Mouse (Mus musculus) cerebellum, adult 18-20 months (tissue): ENCODE measurements around the gene Rab43.

Experiments
- DNase-seq, 2 experiments: peaks; one replicate each; pipeline ENCODE4 v3.0.0; 2021

Gene Rab43

DNA sequence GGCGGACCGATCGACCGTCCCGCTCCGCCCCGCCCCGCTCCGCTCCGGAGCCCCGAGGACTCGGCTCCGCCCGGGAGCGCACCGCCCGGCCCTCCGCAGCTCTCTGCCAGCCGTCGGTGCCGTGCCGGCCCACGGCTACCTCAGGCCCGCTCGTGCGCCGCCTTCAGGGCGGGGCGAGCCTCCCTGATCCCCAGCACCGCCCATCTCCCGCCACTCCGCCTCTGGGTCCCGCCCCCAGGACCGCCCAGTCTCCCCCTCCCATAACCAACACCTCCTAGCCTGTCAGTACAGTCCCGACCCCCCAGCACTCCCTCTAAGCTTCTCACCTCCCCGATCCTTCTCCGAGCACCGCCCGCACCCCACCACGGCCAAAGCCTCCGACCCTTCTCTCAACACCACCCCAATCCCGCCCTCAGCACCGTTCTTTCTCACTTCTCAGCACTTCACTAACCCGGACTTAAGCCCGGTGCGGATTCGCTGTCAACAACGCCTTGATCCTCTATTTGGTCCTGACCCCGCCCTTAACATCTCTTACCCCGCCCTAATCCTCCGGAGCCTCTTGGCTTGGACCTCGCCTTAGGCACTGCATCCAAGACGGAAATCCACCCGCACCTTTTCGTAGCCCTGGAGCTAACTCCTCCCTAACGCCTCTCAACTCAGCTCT lies at the start of gene Rab43:
Rab43 (minus strand) TSS at position 490 of the 664 bp plus-strand sequence.
- peak; percentile 93 to 95 for DNase-seq

DNA sequence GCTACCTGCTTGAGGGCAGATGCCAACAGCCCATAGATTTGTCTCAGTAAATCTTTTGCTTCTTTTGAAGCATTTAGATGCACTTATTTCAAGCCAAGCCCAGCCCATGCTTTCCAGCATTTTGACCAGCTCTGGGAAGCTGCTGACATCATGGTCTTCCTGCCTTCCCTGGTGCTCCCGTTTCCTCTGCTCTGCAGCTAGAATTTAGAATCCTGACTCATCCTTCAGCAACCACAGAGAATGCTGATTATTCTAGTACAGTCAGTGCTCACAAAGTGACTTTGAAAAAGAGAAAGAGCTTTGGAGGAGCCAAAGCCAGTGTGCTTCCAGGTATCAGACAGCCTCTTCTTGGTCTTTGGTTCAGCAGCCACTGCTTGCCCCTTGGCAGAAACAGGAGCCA lies 45.1 kb upstream of the Rab43 start:
- DNase-seq: no peak

DNA sequence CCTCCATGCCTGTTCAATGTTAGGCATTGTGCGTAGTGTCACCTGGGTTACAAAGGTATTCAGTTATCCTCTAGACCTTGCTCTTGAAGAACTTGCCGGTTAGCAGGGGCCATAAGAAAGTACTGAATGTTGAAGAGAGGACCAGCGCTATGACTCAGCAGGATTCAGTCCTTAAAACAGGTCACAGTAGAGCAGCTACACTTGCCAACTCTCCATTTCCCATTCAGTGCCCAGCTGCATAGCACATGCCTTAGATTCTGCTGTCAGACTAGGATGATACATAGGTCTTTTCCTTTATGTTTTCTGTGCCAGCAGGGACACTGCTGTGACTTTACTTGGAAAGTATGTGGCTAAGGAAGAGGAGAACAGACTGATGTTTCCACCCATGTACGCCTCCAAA lies 41.5 kb upstream of the Rab43 start:
- no peak for DNase-seq

DNA sequence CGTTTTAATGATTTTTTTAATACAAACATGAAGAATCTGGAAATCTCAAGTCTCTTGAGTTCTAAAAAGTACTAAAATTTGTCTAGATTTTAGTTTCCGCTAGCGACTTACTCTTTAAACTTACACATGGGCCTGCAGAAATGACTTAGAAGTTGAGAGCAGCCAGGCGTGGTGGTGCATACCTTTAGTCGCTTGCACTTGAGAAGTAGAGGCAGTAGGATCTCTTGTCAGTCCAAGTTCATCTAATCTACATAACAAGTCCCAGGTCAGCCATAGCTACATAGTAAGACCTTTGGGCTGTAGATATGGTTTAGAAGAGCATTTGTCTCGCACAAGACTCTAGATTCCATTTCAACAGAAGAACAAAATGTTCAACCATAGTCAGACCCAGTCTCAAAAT lies 39.9 kb upstream of the Rab43 start:
- no peak for DNase-seq

DNA sequence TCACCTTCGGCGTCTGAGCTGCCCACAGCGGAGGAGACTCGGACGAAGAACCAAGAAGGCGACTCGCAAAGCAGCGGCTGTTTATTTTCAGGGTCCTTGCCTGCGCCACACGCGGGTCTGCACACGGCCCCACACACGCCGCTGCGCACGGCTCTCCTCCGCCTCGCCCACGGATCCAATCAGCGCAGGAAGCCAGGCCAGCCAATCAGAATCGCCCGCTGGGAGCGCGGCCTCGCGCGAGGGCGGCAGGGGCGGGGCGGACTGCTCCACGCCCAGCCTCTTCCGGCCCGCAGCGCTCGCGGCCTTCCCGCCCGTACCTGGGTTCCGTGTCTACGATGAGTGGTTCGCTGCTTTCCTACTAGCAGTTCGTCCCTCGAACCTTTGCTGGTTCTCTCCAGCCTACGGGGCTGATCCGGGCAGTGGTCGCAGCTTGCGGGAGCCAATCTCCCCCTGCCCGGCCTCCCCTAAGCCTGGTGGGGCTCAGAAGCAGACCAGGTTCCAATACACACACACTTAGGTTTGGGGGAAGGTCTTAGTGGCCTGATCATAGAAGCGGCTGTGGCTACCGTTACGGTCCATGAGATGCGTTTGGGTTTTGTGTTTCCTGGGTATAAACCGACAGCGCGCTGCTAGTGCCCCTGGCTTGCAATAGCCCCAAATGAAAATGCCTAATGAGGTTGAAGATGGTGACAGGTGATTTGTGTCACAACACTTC lies 39.1 kb upstream of the Rab43 start, which contains the start of gene Cnbp:
Cnbp (minus strand) TSS at position 207 of the 715 bp plus-strand sequence.
- DNase-seq: peak; percentile 97 to 98

DNA sequence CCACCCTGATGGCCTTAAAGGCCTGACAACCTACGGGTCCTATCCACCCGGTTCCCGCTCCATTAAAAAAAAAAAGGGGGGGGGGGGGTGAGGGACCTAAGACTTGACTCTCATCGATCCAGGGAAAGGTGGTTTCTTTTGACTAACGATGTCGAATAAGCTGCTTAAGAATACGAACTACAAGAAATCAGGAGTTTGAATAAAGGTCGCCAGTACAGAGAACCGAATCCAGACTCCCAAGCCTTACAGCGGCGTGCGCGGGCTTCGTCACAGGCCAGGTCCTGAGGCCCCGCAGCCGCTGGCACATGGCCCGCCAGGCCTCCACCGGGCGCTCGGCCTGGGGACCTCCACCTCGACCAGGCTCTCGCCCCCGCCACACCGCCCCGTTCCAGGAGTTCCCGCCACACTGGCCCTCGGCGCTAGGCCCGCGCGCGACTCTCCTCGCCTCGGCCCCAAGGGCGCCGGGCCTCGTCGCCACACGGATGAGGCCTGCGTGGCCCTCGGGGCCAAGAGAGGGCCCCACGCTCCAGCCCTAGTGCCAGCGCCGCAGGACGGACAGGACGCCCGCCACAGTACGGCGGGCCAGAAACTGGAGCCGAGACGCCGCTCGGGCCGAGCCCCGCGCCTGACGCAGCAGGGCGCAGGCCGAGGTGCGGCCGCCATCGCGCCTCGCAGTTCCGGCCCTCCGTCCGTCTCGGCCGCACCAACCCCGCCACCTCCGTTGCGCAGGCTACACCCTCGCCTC lies 38.4 kb upstream of the Rab43 start:
- peak; percentile 56 to 76 for DNase-seq

DNA sequence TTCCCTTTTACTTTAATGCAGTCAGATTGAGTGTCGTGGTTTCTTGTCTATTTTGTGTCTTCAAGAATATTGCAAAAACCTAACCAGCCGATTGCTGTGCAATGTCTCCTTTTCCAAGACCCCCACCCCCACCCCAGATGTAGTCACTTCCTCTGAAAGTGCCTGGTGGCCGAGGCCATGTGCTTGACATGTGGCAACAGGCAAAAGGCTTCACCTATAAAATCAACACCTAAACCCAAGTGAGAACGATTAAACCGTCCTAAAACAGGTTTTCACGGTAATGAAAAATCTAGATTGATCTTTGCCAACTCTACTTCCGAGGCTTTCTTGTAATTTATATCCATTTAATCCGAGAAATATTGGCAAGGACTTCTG lies 37.8 kb upstream of the Rab43 start:
- no peak for DNase-seq

DNA sequence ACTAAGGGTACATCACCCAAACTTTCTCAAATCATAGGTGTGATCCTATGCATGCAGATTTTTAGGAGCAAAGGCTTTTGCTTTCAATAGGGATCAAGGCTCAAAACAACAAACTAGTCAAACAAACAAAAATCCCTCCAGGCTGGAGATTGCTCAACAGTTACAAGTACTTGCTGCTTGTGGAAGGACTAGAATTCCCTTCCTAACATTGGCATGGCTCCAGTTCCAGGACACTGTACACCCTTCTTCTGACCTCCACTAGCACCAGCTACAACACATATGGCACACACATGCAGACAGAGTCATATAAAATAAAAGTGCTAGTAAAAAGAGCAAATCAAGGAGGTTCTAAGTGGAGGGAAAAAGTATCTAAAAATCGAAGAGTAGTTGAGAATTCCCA lies 34.8 kb upstream of the Rab43 start:
- no peak for DNase-seq

DNA sequence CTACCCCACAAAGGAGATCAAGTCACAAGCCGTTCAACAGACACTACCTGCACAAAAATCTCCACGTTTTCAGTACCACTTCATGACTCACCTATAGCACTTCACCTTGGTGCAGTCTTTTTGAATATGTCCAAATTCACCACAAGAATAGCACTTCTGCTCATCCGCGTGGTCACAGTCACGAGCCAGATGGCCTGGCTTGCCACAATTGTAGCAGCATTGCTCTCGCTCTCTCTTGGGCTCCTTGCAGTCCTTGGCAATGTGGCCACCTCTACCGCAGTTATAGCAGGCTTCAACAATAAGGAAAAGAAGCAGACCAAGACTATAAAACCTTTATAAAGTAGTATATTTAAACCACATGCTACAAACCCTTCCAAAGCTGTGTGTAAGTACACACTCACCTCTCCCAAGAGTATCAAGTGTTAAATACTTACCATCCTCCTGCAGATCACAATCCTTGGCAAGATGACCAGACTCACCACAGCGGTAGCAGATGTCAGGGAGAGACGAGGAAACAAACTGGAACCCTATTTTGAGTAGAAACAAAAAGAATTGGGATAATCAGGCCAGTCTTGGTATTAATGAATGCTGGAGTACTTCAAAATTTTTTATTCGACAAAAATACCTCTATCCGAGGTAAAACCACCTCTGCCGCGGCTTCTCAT lies 33.2 kb upstream of the Rab43 start:
- DNase-seq: peak; percentile 62 to 75

DNA sequence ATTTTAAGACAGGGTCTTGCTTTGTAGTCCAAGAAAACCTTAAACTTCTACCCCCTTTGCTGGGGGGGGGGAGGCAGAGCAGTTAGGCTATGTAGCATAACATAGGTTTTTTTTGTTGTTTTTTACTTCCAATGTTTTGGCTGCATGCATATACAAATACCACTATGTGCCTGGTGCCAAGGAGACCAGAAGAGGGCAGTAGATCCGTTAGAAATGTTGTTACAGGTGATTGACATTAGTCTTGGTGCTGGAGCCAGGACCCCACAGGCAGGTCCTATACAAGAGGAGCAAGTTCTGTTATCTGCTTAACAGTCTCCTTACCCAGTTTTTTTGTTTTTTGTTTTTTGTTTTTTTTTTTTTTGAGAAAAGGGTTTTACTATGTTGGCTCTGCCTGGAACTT lies 30.3 kb upstream of the Rab43 start:
- no peak for DNase-seq

DNA sequence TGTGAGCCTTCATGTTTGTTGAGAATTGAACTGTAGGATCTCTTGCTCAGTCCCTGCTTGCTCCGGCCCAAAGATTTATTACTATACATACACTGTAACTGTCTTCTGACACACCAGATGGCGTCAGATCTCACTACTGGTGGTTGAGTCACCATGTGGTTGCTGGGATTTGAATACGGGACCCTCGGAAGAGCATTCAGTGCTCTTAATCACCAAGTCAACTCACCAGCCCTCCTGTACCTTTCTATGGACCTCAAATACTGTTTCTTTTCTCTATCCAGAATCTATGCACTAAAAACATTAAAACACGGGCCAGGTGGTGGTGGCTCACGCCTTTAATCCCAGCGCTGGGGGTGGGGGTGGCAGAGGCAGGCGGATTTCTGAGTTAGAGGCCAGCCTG lies 29.7 kb upstream of the Rab43 start:
- no peak for DNase-seq

DNA sequence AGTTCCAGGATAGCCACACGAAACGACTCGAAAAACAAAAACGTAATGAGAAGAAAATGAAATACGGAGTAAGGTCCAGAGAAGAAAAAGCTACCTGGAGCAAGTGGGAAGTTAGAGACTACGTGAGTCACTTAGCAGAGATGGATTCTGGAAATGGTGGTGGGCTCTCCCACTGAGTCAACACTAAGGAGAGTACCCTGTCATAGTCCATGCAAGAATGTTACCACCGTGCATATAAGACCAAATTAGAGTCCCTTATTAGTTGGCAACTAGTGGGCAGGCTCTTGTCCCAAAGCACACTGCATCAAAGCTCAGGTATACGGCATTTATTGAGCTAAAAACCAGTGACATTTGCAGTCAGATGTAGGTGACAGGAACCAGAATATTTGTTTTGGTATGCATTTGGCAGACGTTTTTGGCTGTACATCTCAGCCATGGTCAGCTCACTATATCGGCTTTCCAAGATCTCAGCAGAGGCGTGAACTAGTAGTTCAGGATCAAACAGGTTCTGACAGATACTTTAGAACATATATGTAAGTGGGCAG lies 27.9 kb upstream of the Rab43 start:
- DNase-seq: no peak

DNA sequence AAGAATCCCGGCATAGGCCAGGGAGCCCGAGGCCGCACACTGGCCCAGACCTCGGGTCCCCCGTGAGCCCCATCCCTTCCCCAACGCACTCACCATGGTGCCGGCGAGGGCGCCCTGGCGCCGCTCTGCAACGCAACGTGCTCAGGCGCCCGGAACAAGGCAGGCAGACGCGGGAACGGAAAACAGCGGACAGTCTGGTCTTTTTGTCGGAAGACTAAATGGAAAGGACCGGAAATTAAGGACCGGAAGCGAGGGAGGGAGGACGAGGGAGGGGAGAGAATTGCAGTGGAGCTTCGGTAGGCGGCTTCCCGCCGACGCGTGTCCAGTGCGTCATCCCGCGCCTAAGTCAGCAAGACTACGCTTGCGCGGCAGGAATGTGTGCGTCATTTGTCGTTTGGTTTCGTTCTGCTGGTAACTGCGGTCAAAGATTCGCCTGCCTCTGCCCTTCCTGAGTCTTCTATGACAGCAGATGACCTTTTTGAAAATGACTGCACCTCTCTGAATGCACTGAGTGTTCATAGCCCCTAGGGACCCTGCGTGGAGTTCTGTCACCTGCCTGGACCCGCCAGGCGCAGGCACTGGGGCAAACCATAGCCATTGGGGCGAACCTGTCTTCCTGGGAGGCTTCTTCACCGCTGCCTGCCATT lies 26.7 kb upstream of the Rab43 start, which contains the start of gene Isy1:
Isy1 (minus strand) TSS at position 248 of the 647 bp plus-strand sequence.
- peak; percentile 95 to 97 for DNase-seq

DNA sequence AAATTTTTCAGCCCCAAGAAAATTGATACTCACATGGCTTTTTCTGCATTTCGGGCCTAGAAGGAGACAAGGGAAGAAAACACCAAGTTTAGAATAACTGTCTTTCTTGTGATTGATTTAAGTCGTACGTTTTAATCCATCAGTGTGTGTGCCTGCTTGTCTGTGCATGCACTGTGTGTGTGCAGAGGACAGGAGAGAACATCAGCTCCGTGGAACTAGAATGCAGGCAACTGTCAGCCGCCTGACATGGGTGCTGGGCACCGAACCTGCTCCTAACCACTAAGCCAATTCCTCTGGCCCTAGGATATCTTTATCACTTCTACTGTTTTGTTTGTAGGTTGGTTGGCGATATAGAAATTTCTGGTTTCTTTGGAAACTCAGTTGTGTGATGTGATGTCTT lies 23.7 kb upstream of the Rab43 start, which contains the start of gene Gm45140:
Gm45140 (minus strand) TSS at position 101 of the 400 bp plus-strand sequence.
- no peak for DNase-seq

DNA sequence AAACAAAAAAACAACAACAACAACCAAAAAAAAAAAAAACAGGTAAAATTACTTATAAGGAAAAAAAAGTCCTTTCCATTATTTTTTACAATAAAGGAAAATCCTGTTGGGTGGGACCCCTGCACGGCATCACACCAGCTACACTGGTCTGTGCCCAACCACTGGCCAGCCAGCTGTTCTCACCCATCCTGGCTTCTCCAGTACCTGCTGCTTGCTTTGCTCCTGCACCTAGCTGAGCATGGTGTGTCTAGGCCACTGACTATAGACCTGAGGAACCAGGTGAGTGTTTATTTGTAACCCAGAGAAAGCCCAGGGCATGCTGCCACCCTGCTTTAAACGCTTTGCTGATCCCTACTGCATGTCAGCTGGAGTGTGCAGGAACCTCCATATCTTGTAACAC lies 8.4 kb upstream of the Rab43 start:
- no peak for DNase-seq

DNA sequence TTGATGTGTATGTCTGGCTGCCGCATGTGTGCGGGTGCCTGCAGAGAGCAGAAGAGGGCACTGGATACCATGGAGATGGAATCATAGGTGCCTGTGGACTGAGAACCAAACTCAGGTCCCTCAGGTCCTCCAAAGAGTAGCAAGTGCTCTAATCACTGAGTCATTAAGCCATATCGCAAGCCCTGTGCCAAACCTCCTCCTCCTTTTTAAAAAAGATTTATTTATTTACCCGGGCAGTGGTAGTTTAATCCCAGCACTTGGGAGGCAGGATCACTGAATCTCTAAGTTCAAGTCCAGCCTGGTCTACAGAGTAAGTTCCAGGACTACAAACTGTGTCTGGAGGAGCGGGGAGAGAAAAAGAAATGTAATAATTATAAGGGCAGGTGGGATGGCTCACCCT lies 2.5 kb upstream of the Rab43 start:
- DNase-seq: no peak

DNA sequence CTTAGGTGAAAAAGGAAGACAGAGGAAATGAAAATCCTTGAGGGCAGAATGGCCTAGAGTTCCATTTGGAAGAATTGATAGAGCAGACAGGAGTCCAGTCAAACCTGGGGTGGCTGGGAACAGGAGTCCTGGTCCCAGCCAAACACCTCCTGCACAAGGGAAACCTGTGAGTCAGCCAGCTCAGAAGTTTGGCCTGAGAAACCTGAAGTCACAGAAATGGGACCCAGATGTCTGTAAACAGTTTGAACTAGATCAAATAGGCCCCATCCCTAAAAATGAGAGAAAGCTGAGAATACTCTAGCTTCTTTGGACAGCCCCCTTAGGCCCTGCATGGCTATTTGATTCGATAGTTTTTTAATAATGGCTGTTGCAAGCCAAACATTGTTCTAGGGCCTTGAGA lies 692 bp upstream of the Rab43 start:
- DNase-seq: no peak

DNA sequence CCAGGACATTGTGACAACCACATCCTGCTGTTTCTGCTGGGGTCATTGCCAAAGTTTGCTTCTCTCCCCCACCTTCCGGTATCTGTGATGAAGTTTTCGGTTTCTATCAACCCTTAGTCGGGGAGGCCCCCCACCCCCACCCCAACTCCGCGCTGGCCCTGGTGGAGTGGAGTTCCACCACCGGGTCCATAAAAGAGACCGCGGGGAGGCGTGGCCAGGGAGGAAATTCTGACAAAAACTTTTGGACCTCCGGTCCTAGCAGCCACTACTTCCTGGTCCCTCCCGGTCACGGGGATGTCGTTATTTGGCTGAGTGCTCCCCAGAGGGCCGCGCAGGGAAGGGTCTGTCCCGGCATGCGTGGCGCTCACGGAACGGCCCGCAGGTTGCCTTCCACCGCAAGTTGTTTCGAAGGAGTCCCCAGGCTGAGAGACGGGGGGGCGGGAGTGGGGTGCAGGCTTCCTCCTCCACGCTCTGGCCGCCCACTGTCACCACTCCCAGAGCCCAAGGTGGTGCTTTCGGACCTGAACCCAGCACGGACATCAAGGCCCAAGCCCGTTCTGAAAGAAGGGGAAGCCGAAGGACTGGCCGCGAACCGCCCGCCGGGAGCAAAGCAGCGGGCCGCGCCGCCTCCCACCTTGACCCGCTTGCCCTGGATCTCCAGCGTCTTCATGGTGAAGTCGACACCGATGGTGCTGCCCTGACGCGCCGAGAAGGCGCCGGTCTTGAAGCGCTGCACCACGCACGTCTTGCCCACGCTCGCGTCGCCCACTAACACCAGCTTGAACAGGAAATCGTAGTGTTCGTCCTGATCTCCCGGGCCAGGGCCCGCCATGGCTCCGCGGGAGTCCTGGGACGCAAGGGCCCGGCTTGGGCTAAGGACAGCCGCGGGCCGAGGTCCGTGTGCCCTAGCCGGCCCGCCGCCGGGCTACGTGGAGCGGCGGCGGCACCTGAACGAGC lies 973 bp downstream of the Rab43 start:
- DNase-seq: peak in 1 of 2 experiments; percentile 43

DNA sequence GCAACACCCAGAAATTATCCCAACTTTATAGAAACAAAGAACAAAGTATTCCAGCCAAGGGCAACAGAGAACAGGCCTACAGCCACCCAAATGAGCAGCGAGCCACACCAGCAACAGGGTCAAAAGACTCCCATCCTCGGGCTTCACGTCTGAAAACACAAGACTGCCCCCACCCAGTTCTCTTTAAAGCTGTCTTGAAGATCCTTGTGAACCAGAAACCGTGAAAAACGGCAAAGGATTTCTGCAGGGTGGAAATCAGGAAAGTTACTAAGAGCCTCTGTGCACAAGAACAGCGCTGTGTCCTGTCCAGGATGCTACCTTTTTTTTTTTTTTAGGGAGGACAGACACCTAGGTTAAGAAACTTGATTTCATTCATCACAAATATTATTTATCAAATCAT lies 1.7 kb downstream of the Rab43 start:
- no peak for DNase-seq

DNA sequence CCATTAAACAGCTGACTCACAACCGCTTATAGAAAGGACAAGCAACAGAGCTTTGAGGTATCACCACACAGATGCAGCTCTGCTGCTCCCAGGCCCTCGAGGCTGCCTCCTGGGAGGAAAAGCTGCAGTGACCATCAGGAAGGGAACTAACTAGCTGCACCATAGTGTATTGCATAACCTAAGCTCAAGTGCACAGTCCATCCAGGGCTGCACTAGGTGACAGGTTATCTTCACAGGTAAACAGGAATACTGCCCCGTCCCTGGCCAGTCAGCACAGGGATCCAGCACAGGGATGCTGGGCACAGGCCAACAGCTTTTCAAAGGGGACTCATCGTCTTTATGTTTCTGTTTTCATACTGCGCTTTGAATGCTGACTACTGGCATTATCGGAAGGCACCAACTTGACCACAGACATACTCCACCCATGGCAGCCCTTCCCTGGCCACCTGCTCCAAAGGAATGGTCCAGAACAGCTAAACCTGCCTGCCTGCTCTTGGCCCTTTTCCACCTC lies 2.3 kb downstream of the Rab43 start:
- peak; percentile 50 to 51 for DNase-seq

DNA sequence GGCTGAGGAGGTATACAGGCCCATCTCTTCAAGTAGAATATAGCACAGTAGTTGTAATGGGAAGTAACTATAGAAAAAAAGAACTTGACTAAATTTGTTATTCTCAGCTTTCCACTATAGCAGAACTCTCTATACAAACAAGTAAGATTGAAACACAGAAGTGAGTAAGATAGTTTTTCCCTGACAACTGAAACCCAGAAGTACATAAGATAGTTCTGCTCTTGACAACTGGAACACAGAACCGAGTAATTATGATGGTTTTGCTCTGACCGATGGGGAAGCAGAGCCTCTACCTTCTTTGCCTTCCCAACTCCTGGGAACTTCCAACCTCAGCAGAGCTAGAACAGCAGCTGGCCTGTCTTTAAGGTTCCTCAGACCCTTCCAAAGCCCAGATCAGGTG lies 2.8 kb downstream of the Rab43 start:
- DNase-seq: no peak
